39 mouse cellular contexts compared by ENCODE assay signal in the genomic region with DNA sequence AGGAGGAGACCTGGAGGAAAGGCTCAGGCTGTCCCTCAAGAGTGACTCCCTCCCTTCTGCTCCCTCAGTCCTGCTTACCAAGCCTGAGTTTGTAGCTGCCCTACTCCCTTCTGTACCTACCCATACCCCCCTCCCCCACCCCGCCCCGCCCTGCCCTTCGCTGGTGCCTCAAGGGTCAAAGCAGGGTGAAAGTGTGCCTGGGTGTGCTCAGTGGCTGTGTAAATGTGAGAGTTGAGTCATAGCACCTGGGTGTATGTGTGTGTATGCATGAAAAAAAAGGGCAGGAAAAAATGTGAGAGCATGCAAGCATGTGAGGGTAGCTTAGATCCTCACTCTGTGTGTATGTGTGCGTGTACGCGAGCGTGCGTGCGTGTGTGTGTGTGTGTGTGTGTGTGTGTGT. TPM values are rescaled to one million over a fixed set of nuclear protein-coding genes. Genes with fewer than 3 reads are reported as not detected.
"Had no signal": no experiment of that assay in that cellular context is flagged by ENCODE, and none has a peak within 500 bp of the region (broad histone marks: within the 10 kb centered on the region; RNA-seq: fewer than 3 reads in every experiment).

No protein-coding gene starts in this region.

- H3K4me3 ChIP-seq: left cerebral cortex, adult 2 months; limb, embryonic 10.5 days; limb, embryonic 12.5 days; limb, embryonic 13.5 days; limb, embryonic 15.5 days; liver, embryonic 12.5 days; liver, embryonic 13.5 days; liver, embryonic 15.5 days; lung, embryonic 15.5 days; midbrain, embryonic 10.5 days; midbrain, embryonic 12.5 days; midbrain, embryonic 13.5 days; midbrain, embryonic 15.5 days; myocyte had no signal

- H3K9me3 ChIP-seq: limb, embryonic 10.5 days; limb, embryonic 12.5 days; limb, embryonic 13.5 days; limb, embryonic 15.5 days; liver, embryonic 12.5 days; liver, embryonic 13.5 days; liver, embryonic 15.5 days; lung, embryonic 15.5 days; megakaryocyte, embryonic 14.5 days; midbrain, embryonic 10.5 days; midbrain, embryonic 12.5 days; midbrain, embryonic 15.5 days had no signal

- H3K4me1 ChIP-seq: liver, embryonic 12.5 days; liver, embryonic 13.5 days; liver, embryonic 15.5 days; lung, embryonic 15.5 days had no signal

- H3K36me3 ChIP-seq: limb, embryonic 10.5 days; limb, embryonic 12.5 days; limb, embryonic 13.5 days; limb, embryonic 15.5 days; liver, embryonic 12.5 days; liver, embryonic 13.5 days; liver, embryonic 15.5 days; lung, embryonic 15.5 days; midbrain, embryonic 10.5 days; midbrain, embryonic 12.5 days; midbrain, embryonic 13.5 days; midbrain, embryonic 15.5 days had no signal

- H3K4me2 ChIP-seq: limb, embryonic 12.5 days; limb, embryonic 13.5 days; limb, embryonic 15.5 days; liver, embryonic 11.5 days; liver, embryonic 12.5 days; liver, embryonic 13.5 days; liver, embryonic 15.5 days; lung, embryonic 14.5 days; lung, embryonic 15.5 days; midbrain, embryonic 11.5 days; midbrain, embryonic 12.5 days; midbrain, embryonic 13.5 days; midbrain, embryonic 15.5 days had no signal

- ATAC-seq: liver, embryonic 12.5 days; liver, postnatal 0 days; midbrain, embryonic 13.5 days; midbrain, embryonic 15.5 days; midbrain, embryonic 16.5 days had no signal

- H3K27ac ChIP-seq: left cerebral cortex, adult 2 months; limb, embryonic 10.5 days; limb, embryonic 12.5 days; limb, embryonic 13.5 days; limb, embryonic 15.5 days; liver, embryonic 12.5 days; liver, embryonic 13.5 days; liver, embryonic 14.5 days; liver, embryonic 15.5 days; lung, embryonic 15.5 days; macrophage; midbrain, embryonic 10.5 days; midbrain, embryonic 12.5 days; midbrain, embryonic 13.5 days; midbrain, embryonic 15.5 days had no signal

- H3K9ac ChIP-seq: limb, embryonic 12.5 days; limb, embryonic 13.5 days; limb, embryonic 15.5 days; liver, embryonic 12.5 days; liver, embryonic 13.5 days; liver, embryonic 14.5 days; liver, embryonic 15.5 days; liver, postnatal 0 days; lung, embryonic 14.5 days; lung, embryonic 15.5 days; midbrain, embryonic 12.5 days; midbrain, embryonic 13.5 days; midbrain, embryonic 15.5 days had no signal

- DNase-seq: left cerebral cortex, postnatal 4 days; liver; liver, embryonic 13.5 days; liver, postnatal 0 days; lung, adult 18-20 months; lung, adult 2 months; lung, embryonic 14.5 days; lung, postnatal 10 days; lung, postnatal 14 days; lung, postnatal 36 days; lung, postnatal 4 days; midbrain, embryonic 14.5 days had no signal

RNA-seq across cellular contexts. Expression of a gene that starts 49.1 kb away (rescaled TPM):
- total RNA-seq: liver, adult 2 months; megakaryocyte progenitor cell, adult 5-6 weeks; megakaryocyte, adult 5-6 weeks; megakaryocyte-erythroid progenitor cell, adult 5-6 weeks; monocyte, adult 5-6 weeks had no signal
- polyA plus RNA-seq: limb, embryonic 10.5 days; limb, embryonic 11.5 days; limb, embryonic 12.5 days; liver, embryonic 12.5 days; liver, embryonic 15.5 days; liver, embryonic 16.5 days; lung, embryonic 14.5 days; lung, embryonic 15.5 days; lung, embryonic 16.5 days; macrophage; myocyte had no signal
